Mouse (Mus musculus) monocyte, adult 5-6 weeks (primary cell): Measurements from ENCODE around the gene Ifitm6. TPM values are rescaled to one million over a fixed set of nuclear protein-coding genes. Genes with fewer than 3 reads are reported as not detected.
A peak's percentile ranks its signal among the peaks of the same experiment; 100 is the strongest.

Experiments used
- ATAC-seq: fragments of 153-309, 156-312 bp; replicated peaks from 2 replicates; pipeline ENCODE4 v1.8.0; 2017; ENCODE audit warnings: mild to moderate bottlenecking; ENCODE audit not compliant: low TSS enrichment, insufficient number of reproducible peaks, severe bottlenecking, poor library complexity, low FRiP score
- total RNA-seq: library from RNA; stranded (forward); fragments of 200-1000, 200-491, 200-594 nt; gene quantifications from 3 replicates; pipeline ENCODE4 v1.2.3, GENCODE M21; 2017

The Ifitm6 gene
- total RNA-seq, 1 experiment from 2014 or later, result 573 TPM

DNA sequence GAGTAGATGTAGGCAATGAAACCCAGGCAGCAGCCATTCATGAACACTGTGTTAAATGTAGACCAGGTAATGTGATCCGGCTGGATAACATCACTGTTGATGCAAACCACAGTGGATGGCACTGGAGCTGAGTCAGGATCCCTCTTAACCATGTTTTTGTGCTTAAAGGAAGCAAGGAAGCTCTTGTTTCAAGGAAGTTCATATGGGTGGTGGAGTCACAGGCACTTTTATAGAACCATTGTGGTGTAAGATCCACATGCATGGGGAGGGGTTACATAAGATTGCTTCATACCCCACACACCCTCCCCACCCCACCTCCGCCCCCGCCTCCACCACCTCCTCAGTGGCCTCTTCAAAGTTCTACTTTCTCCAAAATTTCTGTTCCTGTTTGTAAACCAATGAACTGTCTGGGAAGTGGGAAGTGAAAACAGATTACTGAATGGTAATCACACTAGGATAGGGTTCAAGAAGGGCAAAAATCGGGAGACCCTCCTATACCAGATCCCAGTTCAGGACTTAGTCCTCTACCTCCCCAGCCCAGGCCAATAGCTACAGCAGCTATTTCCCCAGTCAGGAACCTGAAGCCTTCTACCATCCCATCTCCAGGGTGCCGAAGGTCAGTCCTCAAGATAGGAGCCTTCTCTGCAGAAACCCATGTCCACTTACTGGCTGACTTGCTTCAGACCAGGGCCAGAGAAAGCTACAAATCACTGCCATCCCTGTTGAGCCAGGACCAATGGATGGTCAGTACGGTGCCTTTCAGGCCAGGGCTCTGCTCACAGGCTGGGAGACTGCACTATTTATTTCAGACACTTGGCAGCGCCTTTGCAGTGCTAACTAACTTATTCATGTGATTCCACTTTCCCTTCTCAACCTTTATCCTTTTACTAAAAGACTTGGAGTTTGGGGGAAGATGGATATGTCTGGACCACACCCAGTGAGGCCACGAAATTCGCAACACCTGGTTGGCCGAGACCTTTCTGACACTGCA, 722 bp downstream of the Ifitm6 start:
- peak; percentile 80 for ATAC-seq

GRCm38 (mm10) chr7:141011238-141011770, 6.4 kb downstream of the Ifitm6 start:
- ATAC-seq, result no peak

- ATAC-seq, result 0 out of 2 replicates have a peak, but pooled peaks have one; percentile 9
Measured at GRCm38 (mm10) chr7:141010593-141010992, 7.1 kb downstream of the Ifitm6 start, which contains the start of gene Ifitm3. Gene Ifitm3, minus strand, starts transcription at chr7:141010770.

- ATAC-seq, result no peak
Measured at GRCm38 (mm10) chr7:141009665-141010064, 8.1 kb downstream of the Ifitm6 start.

- ATAC-seq, result peak; percentile 85
Measured at GRCm38 (mm10) chr7:141008938-141009660, 8.6 kb downstream of the Ifitm6 start.

GRCm38 (mm10) chr7:141008312-141008761, 9.4 kb downstream of the Ifitm6 start:
- 0 out of 2 replicates have a peak, but pooled peaks have one; percentile 11 for ATAC-seq

- ATAC-seq, result no peak
Measured at GRCm38 (mm10) chr7:141006914-141007313, 10.8 kb downstream of the Ifitm6 start.

DNA sequence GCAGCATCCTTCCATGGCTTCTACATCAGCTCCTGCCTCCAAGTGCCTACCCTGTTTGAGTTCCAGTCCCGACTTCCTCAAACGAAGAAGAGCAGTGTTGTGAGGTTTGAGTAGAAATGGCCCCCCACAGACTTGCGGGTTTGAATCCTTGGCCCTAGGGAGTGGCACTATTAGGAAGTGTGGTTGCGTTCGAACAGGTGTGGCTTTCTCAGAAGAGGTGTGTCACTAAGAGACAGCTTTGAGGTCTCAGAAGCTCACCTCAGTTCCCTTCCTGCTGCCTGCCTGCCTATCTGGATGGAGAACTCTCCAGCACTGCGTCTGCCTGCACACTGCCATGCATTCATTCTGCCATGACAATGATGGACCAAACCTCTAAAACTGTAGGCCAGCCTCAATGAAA, 11.3 kb downstream of the Ifitm6 start:
- ATAC-seq, result no peak

GRCm38 (mm10) chr7:141003248-141004010, 14.3 kb downstream of the Ifitm6 start:
- no peak for ATAC-seq

GRCm38 (mm10) chr7:141000881-141001708, 16.6 kb downstream of the Ifitm6 start:
- ATAC-seq, result no peak

DNA sequence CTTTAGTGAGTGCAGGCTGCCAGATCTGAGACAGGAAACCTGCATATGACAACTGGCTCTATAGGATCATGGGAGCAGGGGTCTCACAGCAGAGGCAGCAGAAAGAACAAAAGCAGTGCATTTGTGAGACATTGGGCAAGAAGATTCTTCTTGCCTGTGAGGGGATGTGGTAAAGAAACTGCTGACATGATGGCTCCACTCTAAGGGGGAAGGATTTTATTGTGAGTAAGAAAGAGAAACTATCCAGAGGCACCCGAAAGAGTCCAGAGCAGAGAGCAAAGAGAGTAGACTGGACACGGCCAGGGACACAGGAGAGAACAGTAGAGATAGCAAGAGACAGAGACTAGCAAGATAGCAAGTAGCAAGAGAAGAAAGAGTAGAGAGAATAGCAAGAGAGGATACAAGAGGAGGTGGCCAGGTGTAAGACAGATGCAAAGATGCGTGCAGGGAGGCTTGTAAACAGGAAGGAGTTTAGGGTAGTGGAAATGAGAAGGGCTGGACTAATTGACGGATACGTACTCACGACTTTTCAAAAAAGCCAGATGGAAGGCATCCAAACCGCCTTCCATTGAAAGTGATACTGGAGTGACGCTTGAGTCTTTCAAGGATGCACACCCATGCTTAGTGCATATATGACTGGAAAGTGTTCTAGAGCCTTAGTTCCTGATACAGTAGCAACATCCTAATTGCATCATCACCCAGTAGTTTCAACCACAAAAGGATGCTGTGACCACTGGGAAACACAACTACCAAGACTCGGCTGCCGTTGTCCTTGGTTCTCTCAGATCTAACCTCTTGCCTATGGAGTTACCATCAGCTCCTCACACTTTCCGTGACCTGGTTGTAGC, 18.6 kb downstream of the Ifitm6 start:
- ATAC-seq, result peak; percentile 90

DNA sequence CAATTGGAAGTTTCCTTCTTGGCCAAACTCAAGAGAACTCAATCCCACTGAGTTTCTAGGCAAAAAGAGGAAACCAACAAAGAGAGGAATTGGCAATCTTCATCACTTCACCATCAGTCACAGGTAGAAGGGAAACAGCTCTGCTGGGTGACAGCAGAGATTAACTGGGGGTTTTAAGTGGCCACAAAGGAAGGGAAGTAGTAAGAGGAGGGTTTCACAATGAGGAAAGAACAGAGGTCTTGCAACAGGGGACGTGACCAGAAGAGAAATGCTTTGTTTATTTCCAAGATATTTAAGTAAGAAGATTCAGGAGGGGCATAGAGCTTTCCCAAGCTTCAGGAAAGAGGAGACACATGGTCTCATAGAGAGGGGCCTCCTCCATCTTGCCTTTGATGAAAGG, 19.9 kb downstream of the Ifitm6 start:
- peak; percentile 81 for ATAC-seq

DNA sequence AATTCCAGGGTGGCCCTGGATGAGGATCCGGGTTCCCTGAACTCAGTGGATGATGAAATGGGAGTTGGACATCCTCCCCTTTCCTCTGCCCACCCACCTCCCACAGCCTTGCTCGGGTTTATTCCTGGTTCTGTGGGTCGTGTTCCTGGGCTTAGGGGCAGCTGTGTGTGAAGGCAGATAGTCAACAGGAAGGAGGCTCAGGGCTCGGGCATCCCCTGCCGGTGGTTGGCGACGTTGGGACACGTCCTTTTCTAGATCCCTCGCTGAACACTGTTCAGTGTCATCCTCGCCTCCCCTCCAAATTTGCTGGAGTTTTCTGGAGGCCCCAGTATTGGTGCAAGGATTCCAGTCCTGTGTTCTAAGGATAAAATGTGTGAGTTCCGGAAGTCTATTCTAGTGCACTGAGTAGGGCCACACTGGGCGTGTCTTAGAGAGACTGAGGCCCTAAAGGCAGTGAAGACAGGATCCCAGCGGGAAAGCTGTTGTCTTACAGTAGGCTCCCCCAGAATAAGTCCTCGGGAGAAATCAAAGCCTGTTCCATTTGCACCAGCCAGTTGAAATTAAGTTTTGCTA, 26.5 kb downstream of the Ifitm6 start:
- no peak for ATAC-seq

GRCm38 (mm10) chr7:140990622-140991021, 27.1 kb downstream of the Ifitm6 start:
- ATAC-seq, result peak; percentile 45; the same call in 1 of the 2 replicates

DNA sequence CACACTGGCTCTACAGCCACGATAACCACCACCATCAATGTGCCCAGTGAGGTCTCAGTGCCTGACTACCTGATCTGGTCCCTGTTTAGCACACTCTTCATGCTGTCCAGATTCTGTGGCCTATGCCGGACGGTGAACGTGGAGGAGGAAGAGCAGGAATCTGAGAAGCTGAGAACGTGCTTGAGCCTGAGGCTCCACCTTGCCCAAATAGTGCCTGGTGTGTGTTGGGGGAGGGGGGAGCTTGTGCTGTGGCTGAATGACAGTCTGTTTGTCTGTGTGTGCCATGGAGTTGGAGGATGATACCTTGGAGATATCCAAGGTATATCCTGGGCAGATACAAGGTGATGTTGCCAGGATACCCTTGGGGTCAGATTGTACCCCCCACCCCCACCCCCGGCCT, 27.5 kb downstream of the Ifitm6 start:
- ATAC-seq, result no peak; the same call in 1 of the 2 replicates

DNA sequence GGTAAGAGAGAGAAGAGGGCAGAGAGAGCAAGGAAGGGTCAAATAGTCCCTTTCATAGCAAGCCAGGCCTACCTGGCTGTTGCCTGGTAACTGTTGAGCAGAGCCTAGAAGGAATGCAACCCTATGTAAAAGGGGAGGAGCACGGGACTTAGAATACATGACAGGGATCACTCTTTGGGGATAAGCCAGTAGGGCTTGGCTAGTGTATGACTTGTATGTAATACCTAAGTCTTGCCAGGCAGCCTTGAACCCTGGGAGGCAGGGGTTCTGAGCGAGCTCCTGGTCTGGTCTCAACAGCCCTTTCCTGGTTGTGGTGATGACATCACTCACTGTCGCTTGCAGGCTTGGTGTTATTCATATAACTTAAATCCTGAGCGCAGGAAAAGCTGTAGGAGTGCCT, 28.7 kb downstream of the Ifitm6 start:
- ATAC-seq, result no peak
